Mouse (Mus musculus): ENCODE data around the gene 1110065P20Rik.

The 1110065P20Rik gene

GRCm38 (mm10) chr4:124849631-124850260 is 1.2 kb downstream of the 1110065P20Rik start:
- in situ Hi-C loops (cut with MboI; ENCODE audit: low pct_unique_long_range_greater_than_20kb in 1 of 2, low sequenced_read_pairs in 2 of 2, unreplicated experiment in 1 of 2) = loop anchor here in 1 of 2 experiments (10.0 kb wide), 1 partner anchor 135 kb away; the partner anchor contains the start of gene Sf3a3

GRCm38 (mm10) chr4:124847573-124847972 is 3.4 kb downstream of the 1110065P20Rik start:
- in situ Hi-C loops (cut with MboI; ENCODE audit: low pct_unique_long_range_greater_than_20kb in 1 of 2, low sequenced_read_pairs in 2 of 2, unreplicated experiment in 1 of 2) = loop anchor here in 1 of 2 experiments (10.0 kb wide), 1 partner anchor 133 kb away; the partner anchor contains the start of gene Sf3a3

GRCm38 (mm10) chr4:124843493-124843892 is 7.5 kb downstream of the 1110065P20Rik start:
- in situ Hi-C loops (cut with MboI; ENCODE audit: low pct_unique_long_range_greater_than_20kb in 1 of 2, low sequenced_read_pairs in 2 of 2, unreplicated experiment in 1 of 2) = loop anchor here in 1 of 2 experiments (10.0 kb wide), 1 partner anchor 129 kb away; the partner anchor contains the start of gene Sf3a3

GRCm38 (mm10) chr4:124840998-124841397 is 10.0 kb downstream of the 1110065P20Rik start:
- in situ Hi-C loops (cut with MboI; ENCODE audit: low pct_unique_long_range_greater_than_20kb in 1 of 2, low sequenced_read_pairs in 2 of 2, unreplicated experiment in 1 of 2) = loop anchor here in 1 of 2 experiments (10.0 kb wide), 1 partner anchor 126 kb away; the partner anchor contains the start of gene Sf3a3

- in situ Hi-C loops (cut with MboI; ENCODE audit: low pct_unique_long_range_greater_than_20kb in 1 of 2, low sequenced_read_pairs in 2 of 2, unreplicated experiment in 1 of 2) = no loop called here
These were observed 12.8 kb downstream of the 1110065P20Rik start for GRCm38 (mm10) chr4:124838035-124838700.

GRCm38 (mm10) chr4:124832796-124833195 is 18.2 kb downstream of the 1110065P20Rik start:
- in situ Hi-C loops (cut with MboI; ENCODE audit: low pct_unique_long_range_greater_than_20kb in 1 of 2, low sequenced_read_pairs in 2 of 2, unreplicated experiment in 1 of 2) = no loop called here

- in situ Hi-C loops (cut with MboI; ENCODE audit: low pct_unique_long_range_greater_than_20kb in 1 of 2, low sequenced_read_pairs in 2 of 2, unreplicated experiment in 1 of 2) = no loop called here
These were observed 21.3 kb downstream of the 1110065P20Rik start for GRCm38 (mm10) chr4:124829671-124830070.

GRCm38 (mm10) chr4:124825371-124825965 is 25.5 kb downstream of the 1110065P20Rik start:
- in situ Hi-C loops (cut with MboI; ENCODE audit: low pct_unique_long_range_greater_than_20kb in 1 of 2, low sequenced_read_pairs in 2 of 2, unreplicated experiment in 1 of 2) = no loop called here

- in situ Hi-C loops (cut with MboI; ENCODE audit: low pct_unique_long_range_greater_than_20kb in 1 of 2, low sequenced_read_pairs in 2 of 2, unreplicated experiment in 1 of 2) = no loop called here
These were observed 26.0 kb downstream of the 1110065P20Rik start for GRCm38 (mm10) chr4:124824967-124825366.

- in situ Hi-C loops (cut with MboI; ENCODE audit: low pct_unique_long_range_greater_than_20kb in 1 of 2, low sequenced_read_pairs in 2 of 2, unreplicated experiment in 1 of 2) = no loop called here
These were observed 32.2 kb downstream of the 1110065P20Rik start for GRCm38 (mm10) chr4:124818832-124819231.

GRCm38 (mm10) chr4:124817803-124818202 is 33.2 kb downstream of the 1110065P20Rik start:
- in situ Hi-C loops (cut with MboI; ENCODE audit: low pct_unique_long_range_greater_than_20kb in 1 of 2, low sequenced_read_pairs in 2 of 2, unreplicated experiment in 1 of 2) = no loop called here

- in situ Hi-C loops (cut with MboI; ENCODE audit: low pct_unique_long_range_greater_than_20kb in 1 of 2, low sequenced_read_pairs in 2 of 2, unreplicated experiment in 1 of 2) = no loop called here
These were observed 35.1 kb downstream of the 1110065P20Rik start for GRCm38 (mm10) chr4:124815901-124816300.

GRCm38 (mm10) chr4:124811347-124811975 is 39.5 kb downstream of the 1110065P20Rik start:
- in situ Hi-C loops (cut with MboI; ENCODE audit: low pct_unique_long_range_greater_than_20kb in 1 of 2, low sequenced_read_pairs in 2 of 2, unreplicated experiment in 1 of 2) = no loop called here

GRCm38 (mm10) chr4:124810056-124810455 is 40.9 kb downstream of the 1110065P20Rik start:
- in situ Hi-C loops (cut with MboI; ENCODE audit: low pct_unique_long_range_greater_than_20kb in 1 of 2, low sequenced_read_pairs in 2 of 2, unreplicated experiment in 1 of 2) = no loop called here

- in situ Hi-C loops (cut with MboI; ENCODE audit: low pct_unique_long_range_greater_than_20kb in 1 of 2, low sequenced_read_pairs in 2 of 2, unreplicated experiment in 1 of 2) = no loop called here
These were observed 41.7 kb downstream of the 1110065P20Rik start for GRCm38 (mm10) chr4:124809136-124809883.

GRCm38 (mm10) chr4:124808511-124808910 is 42.5 kb downstream of the 1110065P20Rik start:
- in situ Hi-C loops (cut with MboI; ENCODE audit: low pct_unique_long_range_greater_than_20kb in 1 of 2, low sequenced_read_pairs in 2 of 2, unreplicated experiment in 1 of 2) = no loop called here

GRCm38 (mm10) chr4:124803406-124803805 is 47.6 kb downstream of the 1110065P20Rik start:
- in situ Hi-C loops (cut with MboI; ENCODE audit: low pct_unique_long_range_greater_than_20kb in 1 of 2, low sequenced_read_pairs in 2 of 2, unreplicated experiment in 1 of 2) = loop anchor here in 1 of 2 experiments (5.0 kb wide), 1 partner anchor 54 kb away; no protein-coding TSS in a partner anchor
